Mouse (Mus musculus) forebrain, embryonic 11.5 days (tissue): ENCODE measurements around the gene Strn4. TPM values are rescaled to one million over a fixed set of nuclear protein-coding genes. Genes with fewer than 3 reads are reported as not detected.

Experiments used
- polyA plus RNA-seq: library from polyadenylated mRNA; unstranded; fragments of >200 nt; fragmentation: Nextera tagmentation; extraction: Ambion mirVana; gene quantifications from 2 replicates; pipeline ENCODE4 v1.2.1, GENCODE M21; 2014

The Strn4 gene
- polyA plus RNA-seq, 1 experiment from 2014 or later, result 137 TPM

Other genes starting within 250 kb of the Strn4 start
- 39.9 and 45.2 TPM in 2 replicates for gene Arhgap35, start 200.9 kb upstream of the Strn4 start, polyA plus RNA-seq
- gene Ceacam15, start 140.2 kb upstream of the Strn4 start, polyA plus RNA-seq, result not detected in 2 replicates
- gene Ceacam9, start 94.0 kb upstream of the Strn4 start, polyA plus RNA-seq, result not detected in 2 replicates
- gene Ap2s1, start 77.5 kb upstream of the Strn4 start, polyA plus RNA-seq, result 270 and 272 TPM in 2 replicates
- 33.9 and 34.1 TPM in 2 replicates for gene Slc1a5, start 34.5 kb upstream of the Strn4 start, polyA plus RNA-seq
- 27.1 and 29.0 TPM in 2 replicates for gene Fkrp, start 843 bp downstream of the Strn4 start, polyA plus RNA-seq
- 11.0 and 11.6 TPM in 2 replicates for gene Prkd2, start 27.0 kb downstream of the Strn4 start, polyA plus RNA-seq
- 4.8 and 7.0 TPM in 2 replicates for gene Dact3, start 59.4 kb downstream of the Strn4 start, polyA plus RNA-seq
- 7.3 and 7.4 TPM in 2 replicates for gene Gng8, start 75.9 kb downstream of the Strn4 start, polyA plus RNA-seq
- gene Ptgir, start 90.6 kb downstream of the Strn4 start, polyA plus RNA-seq, result 0.11 and 0.39 TPM in 2 replicates
- gene Calm3, start 108.2 kb downstream of the Strn4 start, polyA plus RNA-seq, result 276 and 285 TPM in 2 replicates
- gene Pnmal2, start 128.8 kb downstream of the Strn4 start, polyA plus RNA-seq, result 12.3 and 13.0 TPM in 2 replicates
- gene Pnmal1, start 143.8 kb downstream of the Strn4 start, polyA plus RNA-seq, result 20.4 and 22.7 TPM in 2 replicates
- 1.4 and 1.8 TPM in 2 replicates for gene Gm42372, start 167.2 kb downstream of the Strn4 start, polyA plus RNA-seq
- 19.0 and 19.5 TPM in 2 replicates for gene Ccdc8, start 176.8 kb downstream of the Strn4 start, polyA plus RNA-seq
- 123 and 132 TPM in 2 replicates for gene Ppp5c, start 212.0 kb downstream of the Strn4 start, polyA plus RNA-seq
- 8.6 and 10.4 TPM in 2 replicates for gene Hif3a, start 246.5 kb downstream of the Strn4 start, polyA plus RNA-seq